8 mouse cellular contexts compared by ENCODE assay signal in genomic region chr4:135595943-135596342, GRCm38 (mm10). TPM values are rescaled to one million over a fixed set of nuclear protein-coding genes. Genes with fewer than 3 reads are reported as not detected.
DNase-seq lines count a peak whose midpoint lies in the region; ATAC-seq lines count a peak whose summit lies in the region.
"Had no signal": no experiment of that assay in that cellular context is flagged by ENCODE, and none has a peak within 500 bp of the region (broad histone marks: within the 10 kb centered on the region; RNA-seq: fewer than 3 reads in every experiment).

No protein-coding gene starts in this region.

- DNase-seq in kidney, adult 11 months, result peak; percentile 19
- no peak for DNase-seq in embryonic facial prominence, embryonic 10.5 days (ENCODE audit: low spot score)
- DNase-seq in gastrocnemius, postnatal 25 days, result no peak
- no peak for DNase-seq in right cerebral cortex, adult 18-20 months
- DNase-seq: liver, embryonic 13.5 days had no signal

- no peak overlapping the region for H3K9ac ChIP-seq in kidney, embryonic 14.5 days (ENCODE audit: low read depth, low read length)
- no peak overlapping the region; the same call in 1 of the 2 replicates for H3K9ac ChIP-seq in heart, embryonic 15.5 days
- no peak overlapping the region for H3K9ac ChIP-seq in limb, embryonic 13.5 days
- H3K9ac ChIP-seq: liver, embryonic 13.5 days had no signal

- ATAC-seq in kidney, embryonic 14.5 days (ENCODE audit: low FRiP score, low TSS enrichment), result no peak
- ATAC-seq in heart, embryonic 15.5 days (replicated peaks; ENCODE audit: insufficient number of reproducible peaks, insufficient read depth, low FRiP score, low read depth), result peak; percentile 78
- ATAC-seq in limb, embryonic 13.5 days (ENCODE audit: low FRiP score, low read depth), result peak; percentile 69; the same call in 1 of the 2 replicates

- no peaks in the 10 kb centered on the region for H3K4me1 ChIP-seq in kidney, embryonic 14.5 days (ENCODE audit: control insufficient read depth, insufficient read depth, low read length)
- peaks cover 18% of the 10 kb centered on the region for H3K4me1 ChIP-seq in embryonic facial prominence, embryonic 10.5 days
- peaks cover 20% of the 10 kb centered on the region for H3K4me1 ChIP-seq in heart, embryonic 15.5 days (replicated peaks)
- H3K4me1 ChIP-seq in limb, embryonic 13.5 days, result peaks cover 16% of the 10 kb centered on the region
- H3K4me1 ChIP-seq: liver, embryonic 13.5 days had no signal

- no peak overlapping the region for H3K4me3 ChIP-seq in kidney, embryonic 14.5 days (ENCODE audit: low read length)
- H3K4me3 ChIP-seq in embryonic facial prominence, embryonic 10.5 days, result no peak overlapping the region
- H3K4me3 ChIP-seq in heart, embryonic 15.5 days, result no peak overlapping the region
- no peak overlapping the region for H3K4me3 ChIP-seq in limb, embryonic 13.5 days
- H3K4me3 ChIP-seq: liver, embryonic 13.5 days had no signal

- H3K9me3 ChIP-seq in kidney, embryonic 14.5 days (ENCODE audit: control insufficient read depth, low read length), result peaks cover 6% of the 10 kb centered on the region; the same call in 1 of the 2 replicates
- H3K9me3 ChIP-seq in embryonic facial prominence, embryonic 10.5 days, result no peaks in the 10 kb centered on the region
- no peaks in the 10 kb centered on the region for H3K9me3 ChIP-seq in heart, embryonic 15.5 days (replicated peaks)
- 0 out of 2 replicates have a peak, but pooled peaks cover 5% of the 10 kb centered on the region for H3K9me3 ChIP-seq in limb, embryonic 13.5 days
- H3K9me3 ChIP-seq: liver, embryonic 13.5 days had no signal

- H3K27ac ChIP-seq in kidney, embryonic 14.5 days (ENCODE audit: low read depth, low read length), result no peak overlapping the region
- 0 out of 2 replicates have a peak overlapping the region, but pooled peaks have one; percentile 20 for H3K27ac ChIP-seq in embryonic facial prominence, embryonic 10.5 days (replicated peaks)
- peak overlapping the region; percentile 83 for H3K27ac ChIP-seq in heart, embryonic 15.5 days
- peak overlapping the region; percentile 55; the same call in 1 of the 2 replicates for H3K27ac ChIP-seq in limb, embryonic 13.5 days
- H3K27ac ChIP-seq: liver, embryonic 13.5 days had no signal

- H3K36me3 ChIP-seq in kidney, embryonic 14.5 days (ENCODE audit: control insufficient read depth, insufficient read depth, low read length), result no peaks in the 10 kb centered on the region
- no peaks in the 10 kb centered on the region for H3K36me3 ChIP-seq in embryonic facial prominence, embryonic 10.5 days (replicated peaks)
- H3K36me3 ChIP-seq in heart, embryonic 15.5 days, result no peaks in the 10 kb centered on the region
- no peaks in the 10 kb centered on the region for H3K36me3 ChIP-seq in limb, embryonic 13.5 days
- H3K36me3 ChIP-seq: liver, embryonic 13.5 days had no signal

- H3K4me2 ChIP-seq in kidney, embryonic 14.5 days (replicated peaks; ENCODE audit: low read depth, low read length), result no peak overlapping the region
- H3K4me2 ChIP-seq in heart, embryonic 15.5 days, result no peak overlapping the region
- no peak overlapping the region for H3K4me2 ChIP-seq in limb, embryonic 13.5 days (replicated peaks)
- H3K4me2 ChIP-seq: liver, embryonic 13.5 days had no signal

- 59% methylated on average over 5 of the region's 5 CpGs for WGBS in kidney, embryonic 14.5 days
- WGBS in embryonic facial prominence, embryonic 10.5 days, result 70% methylated on average over 5 of the region's 5 CpGs
- WGBS in heart, embryonic 15.5 days, result 33% methylated on average over 5 of the region's 5 CpGs
- WGBS in limb, embryonic 13.5 days, result 42% methylated on average over 5 of the region's 5 CpGs

- H3K27me3 ChIP-seq in kidney, embryonic 14.5 days (ENCODE audit: control insufficient read depth, insufficient read depth, low read length), result no peaks in the 10 kb centered on the region
- H3K27me3 ChIP-seq in embryonic facial prominence, embryonic 10.5 days (replicated peaks; ENCODE audit: low read depth, poor library complexity, severe bottlenecking), result no peaks in the 10 kb centered on the region
- 0 out of 2 replicates have a peak, but pooled peaks cover 4% of the 10 kb centered on the region for H3K27me3 ChIP-seq in heart, embryonic 15.5 days
- H3K27me3 ChIP-seq in limb, embryonic 13.5 days, result no peaks in the 10 kb centered on the region
- H3K27me3 ChIP-seq: liver, embryonic 13.5 days had no signal

RNA-seq across cellular contexts. Expression of gene Grhl3, which starts 22.5 kb away (rescaled TPM):
- polyA plus RNA-seq in kidney, embryonic 14.5 days (2014; fragmentation: Nextera tagmentation; extraction: Ambion mirVana), result 1.4 and 2.3 TPM in 2 replicates
- polyA plus RNA-seq in embryonic facial prominence, embryonic 10.5 days (2016; fragmentation: Nextera tagmentation; extraction: Ambion mirVana), result 7.6 and 9.6 TPM in 2 replicates
- polyA plus RNA-seq in heart, embryonic 15.5 days (2015; fragmentation: Nextera tagmentation; extraction: Ambion mirVana), result 5.4 and 5.9 TPM in 2 replicates
- 19.7 and 21.1 TPM in 2 replicates for polyA plus RNA-seq in limb, embryonic 13.5 days (2015; fragmentation: Nextera tagmentation; extraction: Ambion mirVana)
- total RNA-seq in gastrocnemius, postnatal 25 days (2021), result under 1 TPM in 1 of 2 experiments, not detected in 1; 0.10 TPM
